Mouse (Mus musculus) retina, adult 2 months (tissue): Measurements from ENCODE around the gene Espnl.

Experiments
- DNase-seq: peaks from one replicate; pipeline ENCODE4 v3.0.0-alpha.2; 2012; ENCODE audit warnings: low read depth, low spot score

The Espnl gene

DNA sequence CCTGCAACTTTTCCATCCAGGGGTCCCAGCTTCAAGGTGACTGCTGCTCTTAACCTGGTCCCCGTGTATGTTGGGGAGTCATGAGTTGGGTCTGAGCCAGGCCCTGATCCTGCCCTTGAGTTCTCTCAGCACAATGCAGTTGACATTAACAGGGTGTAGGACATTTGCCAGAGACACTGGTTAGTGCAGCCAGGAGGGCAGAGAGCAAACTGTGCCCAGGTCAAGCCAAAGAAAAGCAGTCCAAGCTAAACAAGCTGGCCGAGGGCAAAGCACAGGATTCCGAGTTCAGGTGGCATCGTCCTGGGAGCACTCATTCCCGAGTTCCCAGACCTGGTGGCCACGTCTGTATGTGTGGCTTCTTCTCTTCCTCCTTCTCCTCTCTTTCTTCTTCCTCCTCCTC is 4.2 kb upstream of the Espnl start:
- no peak for DNase-seq

DNA sequence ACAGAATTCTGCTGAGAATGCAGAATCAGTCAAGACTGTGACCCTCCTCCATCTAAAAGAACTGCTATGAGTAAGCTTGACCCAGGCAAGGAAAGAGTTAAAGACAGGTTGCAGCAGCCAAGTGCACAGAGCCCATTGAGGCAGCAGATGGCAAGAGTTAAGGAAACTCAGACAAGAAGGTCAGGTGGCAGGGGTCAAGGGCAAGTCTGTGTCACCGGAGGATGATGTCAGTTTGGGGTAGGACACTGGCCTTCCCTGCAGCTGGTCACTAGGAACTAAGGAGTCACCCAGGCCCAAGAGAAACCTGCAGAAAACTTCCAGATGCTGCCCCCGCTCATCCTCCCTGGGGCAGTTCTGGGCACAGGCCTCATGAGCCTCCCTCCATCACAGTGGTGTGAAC is 2.8 kb downstream of the Espnl start:
- DNase-seq, result no peak

DNA sequence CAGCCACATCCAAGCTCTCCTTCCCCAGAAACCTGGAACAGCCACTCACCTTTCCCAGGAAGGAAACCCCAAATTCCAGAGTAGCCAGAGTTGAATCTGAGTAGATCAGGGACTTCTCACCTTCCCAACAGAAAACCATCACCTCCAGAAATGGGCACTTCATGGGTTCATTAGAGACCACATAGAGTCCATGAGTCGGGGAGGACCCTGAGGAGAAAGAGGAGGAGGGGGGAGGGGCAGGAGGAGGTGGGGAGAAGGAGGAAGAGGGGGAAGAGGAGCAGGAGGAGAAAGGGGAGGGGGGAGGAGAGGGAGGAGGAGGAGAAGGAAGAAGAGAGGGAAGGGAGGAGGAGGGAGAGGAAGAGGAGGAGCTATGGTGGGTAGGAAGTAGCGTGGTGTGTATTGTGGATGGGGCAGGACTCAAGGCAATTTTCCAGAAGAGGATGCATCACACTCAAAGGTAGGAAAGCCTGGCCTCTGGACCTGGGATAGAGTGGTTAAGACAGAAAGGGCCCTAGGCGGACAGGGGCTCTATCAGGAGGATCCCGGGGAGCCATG is 3.7 kb downstream of the Espnl start:
- no peak for DNase-seq

DNA sequence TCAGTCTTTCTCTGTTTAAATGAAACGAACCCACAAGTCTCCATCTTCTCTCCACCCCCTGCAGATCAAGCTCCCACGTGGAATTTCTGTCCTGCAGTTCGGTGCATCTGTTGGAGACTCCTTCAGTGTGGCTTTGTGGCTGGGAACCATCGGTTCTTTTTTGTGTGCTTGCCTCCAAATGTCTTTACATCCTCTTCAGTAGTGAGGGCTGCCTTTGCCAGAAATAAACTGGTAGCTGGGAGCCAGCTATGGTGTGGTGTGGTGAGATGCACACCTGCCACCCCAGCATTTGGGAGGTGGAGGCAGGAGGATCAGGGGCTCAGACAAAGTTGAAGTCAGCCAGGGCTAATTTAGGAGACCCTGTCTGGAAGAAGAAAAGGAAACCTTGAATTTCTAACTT is 10.2 kb downstream of the Espnl start:
- no peak for DNase-seq

DNA sequence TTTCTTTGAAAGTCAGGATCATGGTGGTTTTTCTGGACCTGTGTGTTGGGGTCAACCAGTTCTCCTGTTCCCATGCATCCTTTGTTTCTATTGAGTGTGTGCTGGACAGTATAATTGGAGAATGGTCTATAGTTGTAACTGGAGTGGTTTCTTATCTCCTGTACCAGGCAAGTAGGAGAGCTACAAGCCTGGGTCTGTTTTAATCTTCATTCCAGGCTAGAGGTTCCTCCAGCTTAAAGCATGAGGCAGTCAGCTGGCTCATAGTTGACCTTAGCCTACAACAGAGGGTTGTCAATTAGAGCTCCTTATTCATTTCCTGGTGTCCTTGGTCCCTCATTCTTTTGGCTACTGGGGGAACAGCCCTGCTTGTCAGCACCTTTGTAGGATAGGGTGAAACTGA is 11.7 kb downstream of the Espnl start:
- DNase-seq, result no peak

DNA sequence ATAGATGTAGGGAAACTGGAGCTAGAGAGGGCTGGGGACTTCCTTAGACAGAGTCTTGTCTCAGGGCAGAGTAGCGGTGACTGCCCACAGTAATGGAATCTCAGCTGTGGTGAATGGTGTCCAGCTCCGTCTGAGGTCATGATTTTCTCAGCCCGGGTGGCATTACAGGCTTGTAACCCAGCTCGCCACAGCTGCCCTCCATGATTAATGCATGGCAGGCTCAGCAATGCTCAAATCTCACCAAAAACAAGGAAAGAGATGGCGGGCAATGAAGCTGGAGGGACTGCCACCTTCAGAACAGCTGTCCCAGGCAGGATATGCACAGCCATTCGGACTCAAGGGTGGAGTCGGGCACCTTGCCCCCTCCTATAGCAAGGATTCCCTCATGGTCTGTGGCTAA is 15.5 kb downstream of the Espnl start:
- no peak for DNase-seq

DNA sequence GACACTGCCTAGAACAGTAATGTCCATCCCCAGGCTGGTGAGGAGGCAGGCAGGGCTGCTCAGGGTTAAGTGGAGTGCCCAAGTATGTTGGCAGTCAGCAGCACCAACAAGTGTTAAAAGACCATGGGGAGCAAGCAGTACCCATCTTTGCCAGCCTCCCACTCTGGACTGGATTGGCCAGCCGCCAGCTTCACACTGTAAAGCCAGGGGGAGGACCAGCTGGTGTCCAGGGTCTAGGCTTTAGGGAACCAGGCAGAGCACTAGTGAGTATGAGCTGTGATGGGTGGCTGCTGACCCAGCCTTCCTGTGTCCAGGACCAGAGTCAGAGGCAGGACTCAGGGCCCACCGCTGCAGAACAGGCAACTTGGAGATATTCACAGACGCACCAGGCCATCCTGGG is 22.1 kb downstream of the Espnl start:
- DNase-seq, result no peak

DNA sequence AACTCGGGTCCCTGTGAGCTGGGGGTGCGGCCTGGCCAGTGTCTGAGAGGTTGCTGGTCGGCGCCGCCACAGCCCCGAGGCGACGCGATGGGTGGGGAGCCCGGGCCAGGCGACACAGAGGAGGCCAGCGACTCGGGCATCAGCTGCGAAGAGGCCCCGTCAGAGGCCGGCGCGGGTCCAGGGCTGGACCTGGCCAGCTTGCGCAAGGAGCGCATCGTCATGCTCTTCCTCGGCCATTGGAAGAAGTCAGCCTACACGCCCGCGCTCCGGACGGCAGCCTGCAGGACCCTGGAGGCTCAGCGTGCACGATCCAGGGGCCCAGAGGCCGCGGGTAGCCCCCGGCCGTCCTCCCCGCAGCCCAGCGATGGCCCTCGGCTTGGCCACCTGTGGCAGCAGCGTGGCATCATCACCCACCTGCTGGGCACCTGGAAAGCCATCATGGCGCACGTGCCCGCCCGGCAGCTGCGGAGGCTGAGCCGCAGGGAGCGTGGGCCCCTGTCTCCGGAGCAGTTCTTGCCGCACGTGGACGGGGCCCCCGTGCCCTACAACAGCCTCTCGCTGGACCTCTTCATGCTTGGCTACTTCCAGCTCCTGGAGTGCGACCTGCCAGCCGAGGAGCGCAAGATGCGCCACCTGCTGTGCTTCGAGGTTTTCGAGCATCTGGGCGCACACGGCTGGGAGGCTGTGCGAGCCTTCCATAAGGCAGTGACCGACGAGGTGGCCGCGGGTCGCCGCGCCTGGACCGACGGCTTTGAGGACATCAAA is 23.2 kb downstream of the Espnl start:
- no peak for DNase-seq

DNA sequence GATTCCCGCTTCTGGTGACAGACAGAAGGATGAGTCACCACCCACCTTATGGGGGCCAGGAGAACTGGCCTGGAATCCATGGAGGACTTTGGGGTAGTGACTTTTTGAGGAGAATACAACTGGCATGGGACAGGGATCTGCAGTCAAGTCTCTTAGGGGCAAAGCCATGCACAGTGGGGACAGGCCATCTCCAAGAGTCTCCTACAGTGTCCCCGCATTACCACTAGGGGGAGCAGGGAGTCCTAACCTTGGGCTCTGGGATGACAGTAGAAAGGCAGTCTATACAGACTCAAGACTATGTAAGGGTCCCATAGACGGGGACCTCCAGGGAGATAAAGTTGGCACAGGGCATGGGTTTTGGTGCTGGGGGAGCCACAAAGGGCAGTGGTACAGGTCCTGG is 25.0 kb downstream of the Espnl start:
- DNase-seq, result peak; percentile 41

DNA sequence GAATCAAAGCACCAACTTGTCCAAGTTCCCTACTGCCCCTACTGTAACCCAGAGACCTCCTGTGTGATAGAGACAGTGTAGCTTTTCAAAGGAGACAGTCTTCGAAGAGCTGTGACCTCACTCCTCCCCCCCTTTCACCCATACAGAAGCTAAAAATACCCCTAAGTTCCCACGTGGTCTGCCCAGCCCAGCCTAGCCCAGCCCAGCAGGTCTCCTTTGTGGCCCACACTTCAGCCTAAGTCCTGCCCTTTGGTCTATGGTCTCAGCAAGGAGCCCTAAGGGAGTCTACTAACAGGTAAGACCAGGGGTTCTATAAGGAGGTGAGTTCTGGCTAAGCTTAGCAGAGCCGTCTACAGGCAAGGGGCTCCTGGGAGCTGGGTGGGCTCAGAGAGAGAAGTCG is 29.0 kb downstream of the Espnl start, which contains the start of gene Klhl30:
Gene Klhl30 (plus strand): TSS at position 176 of the 400 bp plus-strand sequence.
- no peak for DNase-seq

DNA sequence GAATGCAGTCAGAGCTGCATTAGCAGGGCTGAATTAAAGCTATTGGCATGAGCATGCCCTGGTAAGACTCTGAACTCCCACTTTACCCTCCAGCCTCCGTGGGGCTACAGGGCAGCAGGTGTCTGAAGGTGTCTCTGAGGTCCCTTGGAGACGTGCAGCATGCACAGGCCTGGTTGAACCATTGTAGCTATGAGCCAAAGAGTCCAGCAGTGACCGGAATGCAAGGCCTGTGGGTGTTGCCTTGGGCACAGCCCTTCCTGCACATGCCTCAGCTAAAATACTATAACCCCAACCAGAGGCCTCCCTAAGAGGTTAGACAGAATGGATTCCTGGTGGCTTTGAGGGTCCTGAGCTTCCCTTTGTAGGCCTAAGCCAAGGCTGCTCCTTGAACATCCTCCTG is 29.4 kb downstream of the Espnl start:
- DNase-seq, result no peak

DNA sequence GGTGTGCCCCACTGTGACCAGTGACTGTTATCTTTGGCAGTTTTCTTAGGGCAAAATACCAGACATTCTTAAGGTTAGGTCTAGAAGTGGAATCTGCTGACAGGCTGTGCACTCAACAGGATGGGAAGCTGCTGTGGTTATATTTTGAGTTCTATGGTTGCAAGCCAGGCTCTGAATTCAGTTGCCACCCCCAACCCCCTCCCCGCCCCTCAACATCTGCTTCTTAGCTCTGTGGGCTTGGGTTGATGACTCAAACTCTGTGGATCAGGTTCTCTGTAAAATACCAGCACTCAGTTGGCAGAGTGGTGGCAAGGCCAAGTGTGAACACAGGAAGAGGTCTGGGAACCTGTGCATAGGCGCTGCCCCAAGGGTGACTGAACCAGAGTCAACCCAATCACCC is 30.4 kb downstream of the Espnl start:
- no peak for DNase-seq

DNA sequence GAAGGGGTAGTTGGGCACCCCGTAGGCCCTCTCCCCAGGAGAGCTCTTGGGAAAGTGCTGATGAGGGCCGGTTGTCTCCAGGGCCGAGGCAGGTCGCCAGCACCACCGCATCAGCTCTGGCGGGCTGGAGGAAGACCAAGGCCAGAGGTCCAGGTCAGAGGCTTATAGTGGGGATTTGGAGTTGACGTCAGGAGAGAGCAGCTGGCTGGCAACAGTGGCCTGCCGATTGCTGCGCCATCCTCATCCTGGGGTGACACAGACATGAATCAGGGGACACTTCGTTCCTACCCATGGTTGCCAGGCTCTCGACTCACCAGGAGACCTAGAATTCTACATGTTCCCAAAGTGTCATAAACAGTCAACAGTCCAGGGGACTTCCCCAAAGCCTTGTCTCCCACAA is 34.2 kb downstream of the Espnl start:
- no peak for DNase-seq

DNA sequence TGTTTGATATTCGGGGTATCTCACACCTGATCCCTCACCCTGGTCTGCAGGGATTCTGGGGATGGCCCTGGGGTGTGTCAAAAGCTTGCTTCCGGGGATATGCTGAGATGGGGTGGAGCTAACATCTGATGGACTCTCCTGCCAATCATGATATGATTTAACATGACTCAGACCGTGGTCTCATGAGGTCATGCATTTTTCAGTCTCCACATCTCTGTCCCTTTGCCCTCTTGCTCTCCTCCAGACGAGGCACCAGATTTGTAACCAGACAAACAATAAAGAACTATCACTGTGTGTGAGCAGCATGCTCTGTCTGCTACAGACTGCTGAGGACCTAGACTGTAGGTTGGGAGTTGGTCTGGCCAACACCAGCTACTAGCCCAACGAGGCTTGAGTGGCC is 40.2 kb downstream of the Espnl start:
- no peak for DNase-seq

DNA sequence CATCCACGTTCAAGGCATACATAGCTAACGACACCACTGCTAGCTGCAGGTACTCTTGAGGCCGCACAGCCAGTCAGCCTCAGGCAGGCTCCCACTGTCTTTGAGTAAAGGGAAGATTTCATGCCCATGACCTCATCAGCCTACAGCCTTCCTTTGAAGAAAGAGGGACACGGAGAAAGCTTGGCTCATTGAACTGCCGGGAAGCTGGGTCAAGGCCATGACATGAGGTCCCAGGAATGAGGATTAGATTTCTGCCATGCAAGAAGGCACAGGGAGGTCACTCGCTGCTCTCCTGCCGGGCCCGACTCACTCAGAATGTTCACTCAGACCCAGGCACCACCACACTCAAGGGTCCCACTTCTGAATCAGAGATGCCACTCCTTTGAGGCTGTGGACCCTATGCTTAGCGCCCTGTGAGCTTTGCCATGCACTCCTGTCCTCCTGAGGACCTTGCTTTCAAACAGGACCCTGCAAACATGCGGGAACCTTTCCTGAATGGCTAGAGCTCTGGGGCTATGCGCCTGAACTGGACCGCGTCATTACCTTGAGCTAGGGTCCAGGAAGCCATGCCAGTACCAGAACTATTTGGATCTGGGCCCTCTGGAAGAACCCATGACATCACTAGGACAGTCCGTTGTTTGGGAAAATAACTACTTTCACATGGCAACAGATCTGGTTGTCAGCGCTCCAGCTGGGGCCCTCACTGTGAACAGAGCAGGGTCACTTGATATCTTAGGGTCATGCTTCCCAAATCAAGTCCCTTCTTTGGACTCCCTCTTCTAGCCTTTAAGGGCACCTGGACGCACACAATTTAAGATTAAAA is 43.2 kb downstream of the Espnl start:
- DNase-seq, result no peak

DNA sequence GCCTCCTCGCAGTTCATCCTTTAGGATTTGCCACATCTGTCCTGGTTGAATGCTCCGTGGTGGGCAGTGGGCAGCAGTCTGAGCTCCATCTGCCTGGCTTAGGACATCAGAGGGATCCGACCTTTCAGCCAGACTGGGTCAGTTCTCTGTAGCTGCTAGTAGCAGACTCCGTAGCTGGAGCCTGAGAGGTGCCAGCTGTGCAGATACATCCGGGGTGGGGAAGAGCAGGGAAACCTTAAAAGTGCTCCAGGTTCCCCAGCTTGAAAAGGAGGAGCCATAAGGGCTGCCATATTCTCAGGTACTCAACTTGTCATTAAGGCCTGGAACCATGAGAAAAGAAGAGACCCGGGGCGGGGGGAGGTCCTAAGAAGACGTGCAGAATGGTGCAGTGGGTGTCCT is 43.9 kb downstream of the Espnl start:
- DNase-seq, result no peak

DNA sequence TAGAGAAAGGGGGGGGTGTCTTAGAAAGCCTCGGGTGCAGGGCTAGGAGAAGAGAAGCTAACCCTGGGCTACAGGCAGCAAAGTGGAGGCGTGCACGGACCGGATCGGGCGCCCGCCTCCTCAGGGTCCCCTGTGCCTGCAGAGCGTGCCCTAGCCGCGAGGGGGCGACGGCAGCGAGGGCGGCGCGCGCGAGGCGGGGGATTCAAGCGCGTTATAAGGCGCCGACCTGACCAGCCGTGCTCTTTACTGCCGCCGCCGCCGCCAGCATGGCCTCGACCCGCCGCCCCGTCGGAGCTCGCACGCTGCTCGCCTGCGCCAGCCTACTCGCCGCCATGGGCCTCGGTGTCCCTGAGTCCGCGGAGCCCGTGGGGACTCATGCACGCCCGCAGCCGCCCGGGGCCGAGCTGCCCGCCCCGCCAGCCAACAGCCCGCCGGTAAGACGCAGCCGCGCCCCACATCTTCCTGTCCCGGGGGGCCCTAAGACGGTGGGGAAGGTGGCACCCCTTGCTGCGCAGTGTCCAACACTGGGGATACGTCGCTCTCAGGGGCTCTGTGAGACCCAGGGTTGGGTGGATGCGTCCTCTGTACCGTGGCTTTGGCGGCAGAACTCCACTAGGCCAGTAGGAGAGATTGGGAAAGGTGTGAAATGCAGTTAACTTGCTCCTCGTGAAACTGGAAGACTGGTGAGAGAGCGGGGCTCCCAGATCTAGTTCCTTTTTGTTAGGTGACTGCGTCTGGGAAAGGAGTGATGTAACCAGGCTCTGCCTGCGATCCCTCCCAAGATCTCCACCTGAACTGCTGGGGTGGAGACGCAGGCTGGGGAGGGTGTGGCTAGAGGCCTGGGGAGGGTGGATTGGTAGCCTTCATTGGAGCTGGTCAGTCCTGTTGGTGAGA is 44.6 kb downstream of the Espnl start, which contains the start of gene Erfe:
Gene Erfe (plus strand): TSS at position 216 of the 894 bp plus-strand sequence.
- DNase-seq, result no peak

DNA sequence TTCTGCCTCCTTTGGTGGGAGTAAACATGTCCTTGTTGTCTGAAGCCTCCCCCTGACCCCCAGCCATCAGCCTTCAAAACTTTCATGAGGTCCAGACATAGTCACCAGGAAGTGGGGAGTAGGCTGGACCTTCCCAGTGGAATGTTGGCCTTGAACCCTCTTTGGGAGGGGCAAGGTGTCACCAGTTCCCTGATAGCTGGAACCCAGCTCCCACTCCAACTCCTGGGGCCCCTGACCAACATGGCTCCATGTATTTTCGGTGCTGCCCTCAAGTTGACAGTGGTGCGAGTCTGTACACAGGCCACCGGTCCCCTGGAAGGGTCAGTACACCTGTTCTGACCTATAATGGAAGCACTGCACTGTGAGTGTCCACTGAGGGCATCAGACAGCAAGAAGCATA is 45.4 kb downstream of the Espnl start:
- no peak for DNase-seq

DNA sequence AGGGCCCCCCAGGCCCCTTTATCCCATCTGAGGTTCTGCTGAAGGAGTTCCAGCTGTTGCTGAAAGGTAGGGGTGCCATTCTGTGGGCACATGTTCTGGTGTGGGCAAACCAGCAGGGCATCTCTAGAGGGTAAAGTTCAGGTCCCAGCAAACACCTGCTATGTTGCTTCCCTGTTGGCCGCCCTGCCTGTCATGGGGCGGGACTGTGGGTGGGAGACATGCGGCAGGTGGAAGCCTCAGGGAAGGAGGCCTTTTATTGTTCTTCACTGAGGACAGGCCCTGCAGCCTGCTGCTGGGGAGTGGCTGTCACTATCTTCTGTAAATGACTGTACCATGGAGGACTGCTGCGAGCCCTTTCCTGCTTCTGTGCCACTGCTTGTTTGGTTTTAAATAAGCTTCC is 47.5 kb downstream of the Espnl start:
- no peak for DNase-seq

DNA sequence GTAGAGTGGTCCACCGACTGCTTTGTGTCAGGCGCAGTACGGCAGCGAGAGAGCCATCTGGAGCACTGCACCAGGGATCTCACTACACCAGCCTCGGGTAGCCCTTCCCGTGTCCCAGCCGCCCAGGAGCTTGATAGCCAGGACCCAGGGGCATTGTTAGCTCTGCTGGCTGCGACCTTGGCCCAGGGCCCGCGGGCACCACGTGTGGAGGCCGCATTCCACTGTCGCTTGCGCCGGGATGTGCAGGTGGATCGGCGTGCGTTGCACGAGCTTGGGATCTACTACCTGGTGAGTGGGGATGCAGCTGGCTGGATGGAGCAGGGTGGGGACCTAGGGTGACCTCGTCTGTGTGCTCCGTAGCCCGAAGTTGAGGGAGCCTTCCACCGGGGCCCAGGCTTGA is 48.2 kb downstream of the Espnl start:
- no peak for DNase-seq

DNA sequence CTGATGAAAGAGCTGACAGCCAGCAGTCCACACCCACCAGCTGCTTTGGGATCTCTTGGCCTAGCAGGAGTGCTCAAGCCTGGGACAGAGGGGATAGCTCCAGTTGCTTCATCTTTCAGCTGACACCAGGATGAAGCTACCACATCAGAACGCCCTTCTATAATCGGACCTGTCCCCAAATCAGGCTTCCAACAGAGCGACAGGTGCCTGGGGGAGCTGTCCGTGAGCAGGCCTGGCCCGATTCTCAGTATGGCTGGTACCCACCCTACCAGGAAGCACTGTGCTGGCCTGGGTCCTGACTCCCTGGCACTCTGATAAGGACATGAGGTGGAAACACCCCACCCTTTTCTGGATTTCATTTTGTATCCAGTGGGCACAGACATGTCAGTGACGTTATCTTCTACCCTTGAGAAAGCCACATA is 51.5 kb downstream of the Espnl start:
- DNase-seq, result no peak
